Mouse (Mus musculus) midbrain, embryonic 10.5 days (tissue): ENCODE results near the gene Ythdf2. TPM values are rescaled to one million over a fixed set of nuclear protein-coding genes. Genes with fewer than 3 reads are reported as not detected.
A peak's percentile ranks its signal among the peaks of the same experiment; 100 is the strongest.
"Not testable (repeated sequence)": the region's sequence is repeated elsewhere in the genome, so short reads cannot be mapped to it uniquely, and the experiment has no call there.

Source experiments
- DNase-seq: peaks from one replicate; pipeline ENCODE4 v3.0.0-alpha.2; 2017; ENCODE audit warnings: low spot score
- H3K27ac ChIP-seq: fragments of 300-500 bp; sonication (generic); replicated peaks from 2 replicates; pipeline ENCODE4 v1.5.1; 2016; ENCODE audit warnings: mild to moderate bottlenecking
- H3K27me3 ChIP-seq: fragments of 300-500 bp; sonication (generic); 2 replicates; pipeline ENCODE4 v1.6.1; 2016; ENCODE audit warnings: low read depth, mild to moderate bottlenecking; ENCODE audit not compliant: poor library complexity, severe bottlenecking
- H3K36me3 ChIP-seq: fragments of 300-500 bp; sonication (generic); 2 replicates; pipeline ENCODE4 v1.6.1; 2016; ENCODE audit warnings: mild to moderate bottlenecking, moderate library complexity
- H3K4me1 ChIP-seq: fragments of 300-500 bp; sonication (generic); 2 replicates; pipeline ENCODE4 v1.6.1; 2016
- H3K4me3 ChIP-seq: fragments of 300-500 bp; sonication (generic); 2 replicates; pipeline ENCODE4 v1.5.1; 2016; ENCODE audit warnings: mild to moderate bottlenecking, moderate library complexity
- H3K9me3 ChIP-seq: fragments of 300-500 bp; sonication (generic); replicated peaks from 2 replicates; pipeline ENCODE4 v1.6.1; 2016; ENCODE audit warnings: mild to moderate bottlenecking
- WGBS: fragments of 180-500 bp; shearing (Covaris S2); methylation state at CpG from one replicate; pipeline ENCODE4 v1.1.7; 2016; 5-methylcytosine and 5-hydroxymethylcytosine counted together
- polyA plus RNA-seq: library from polyadenylated mRNA; unstranded; fragments of >200 nt; fragmentation: Nextera tagmentation; extraction: Ambion mirVana; gene quantifications from 2 replicates; pipeline ENCODE4 v1.2.1, GENCODE M21; 2016

Ythdf2 gene
- polyA plus RNA-seq, 1 experiment from 2014 or later: 150 TPM

GRCm38 (mm10) chr4:132238356-132238755 is 26.3 kb upstream of the Ythdf2 start:
- no peak overlapping the region for H3K4me3 ChIP-seq
- H3K27me3 ChIP-seq: no peaks in the 10 kb centered on the region
- H3K36me3 ChIP-seq: peaks cover 99% of the 10 kb centered on the region
- no peak for DNase-seq
- no peaks in the 10 kb centered on the region for H3K4me1 ChIP-seq
- H3K27ac ChIP-seq: no peak overlapping the region
- no peaks in the 10 kb centered on the region for H3K9me3 ChIP-seq
- WGBS: 91% methylated on average over 4 of the region's 4 CpGs

DNA sequence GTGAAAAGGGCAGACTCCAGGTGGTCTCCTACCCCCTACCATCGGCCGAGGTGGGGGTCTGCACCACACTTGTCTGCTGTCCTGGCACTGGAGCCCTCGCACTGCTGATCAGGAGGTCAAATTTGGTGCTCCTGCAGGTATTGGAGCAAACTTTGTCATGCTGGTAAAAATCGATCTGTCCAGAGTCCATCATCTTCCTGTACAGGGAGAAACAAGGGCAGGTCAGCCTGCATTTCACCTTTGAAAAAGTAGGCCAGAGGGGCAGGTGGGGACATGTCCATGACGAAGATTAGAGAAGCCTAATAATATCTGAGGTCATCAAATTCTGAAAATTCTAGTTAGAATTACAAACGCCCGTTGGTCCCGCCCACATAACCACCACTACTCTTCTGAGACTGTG is 22.6 kb upstream of the Ythdf2 start:
- H3K36me3 ChIP-seq: peaks cover 100% of the 10 kb centered on the region
- DNase-seq: no peak
- H3K9me3 ChIP-seq: no peaks in the 10 kb centered on the region
- no peak overlapping the region for H3K27ac ChIP-seq
- no peaks in the 10 kb centered on the region for H3K4me1 ChIP-seq
- 93% methylated on average over 8 of the region's 8 CpGs for WGBS
- H3K27me3 ChIP-seq: no peaks in the 10 kb centered on the region
- H3K4me3 ChIP-seq: no peak overlapping the region

DNA sequence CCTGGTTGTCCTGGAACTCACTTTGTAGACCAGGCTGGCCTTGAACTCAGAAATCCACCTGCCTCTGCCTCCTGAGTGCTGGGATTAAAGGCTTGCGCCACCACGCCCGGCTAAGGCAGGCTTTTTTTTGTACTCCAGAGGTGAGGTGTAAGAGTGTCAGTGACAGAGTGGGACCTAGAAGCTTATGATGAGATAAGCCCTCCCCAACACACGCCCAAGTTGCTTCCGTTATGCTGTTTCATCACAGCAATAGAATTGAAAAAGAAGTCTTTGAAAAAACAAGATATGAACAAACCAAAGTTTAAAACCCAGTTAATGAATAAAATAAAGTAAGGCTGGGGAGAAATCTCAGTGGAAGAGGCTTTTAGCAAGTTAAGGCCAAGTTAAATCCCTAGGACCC is 18.3 kb upstream of the Ythdf2 start:
- DNase-seq: no peak
- H3K36me3 ChIP-seq: peaks cover 98% of the 10 kb centered on the region
- 98% methylated on average over 5 of the region's 5 CpGs for WGBS
- no peaks in the 10 kb centered on the region for H3K27me3 ChIP-seq
- H3K9me3 ChIP-seq: no peaks in the 10 kb centered on the region
- H3K4me1 ChIP-seq: no peaks in the 10 kb centered on the region
- no peak overlapping the region for H3K27ac ChIP-seq
- H3K4me3 ChIP-seq: no peak overlapping the region

DNA sequence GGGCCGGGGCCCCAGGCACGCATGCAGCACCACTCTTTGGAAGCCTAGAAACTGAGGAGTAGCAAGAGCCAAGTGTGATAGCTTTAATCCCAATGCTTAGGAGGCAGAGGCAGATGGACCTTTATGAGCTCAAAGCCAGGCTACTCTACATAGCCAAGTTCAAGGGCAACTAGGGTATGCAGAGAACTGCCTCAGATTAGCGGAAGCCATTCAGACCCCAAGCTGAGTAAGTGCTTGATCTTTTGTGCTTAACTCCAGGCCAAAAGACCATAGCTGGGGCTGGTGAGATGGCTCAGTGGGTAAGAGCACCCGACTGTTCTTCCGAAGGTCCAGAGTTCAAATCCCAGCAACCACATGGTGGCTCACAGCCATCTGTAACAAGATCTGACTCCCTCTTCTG is 9.9 kb upstream of the Ythdf2 start:
- 83% methylated on average over 5 of the region's 5 CpGs for WGBS
- H3K27me3 ChIP-seq, H3K4me3 ChIP-seq, DNase-seq, H3K4me1 ChIP-seq, H3K27ac ChIP-seq, H3K9me3 ChIP-seq: not testable (repeated sequence)
- H3K36me3 ChIP-seq: peaks cover 50% of the 10 kb centered on the region

- H3K27me3 ChIP-seq, H3K9me3 ChIP-seq, DNase-seq, H3K27ac ChIP-seq, H3K4me3 ChIP-seq, H3K4me1 ChIP-seq: not testable (repeated sequence)
- peaks cover 15% of the 10 kb centered on the region for H3K36me3 ChIP-seq
- 79% methylated on average over 4 of the region's 6 CpGs for WGBS
Measured at GRCm38 (mm10) chr4:132218439-132218838, 6.3 kb upstream of the Ythdf2 start.

DNA sequence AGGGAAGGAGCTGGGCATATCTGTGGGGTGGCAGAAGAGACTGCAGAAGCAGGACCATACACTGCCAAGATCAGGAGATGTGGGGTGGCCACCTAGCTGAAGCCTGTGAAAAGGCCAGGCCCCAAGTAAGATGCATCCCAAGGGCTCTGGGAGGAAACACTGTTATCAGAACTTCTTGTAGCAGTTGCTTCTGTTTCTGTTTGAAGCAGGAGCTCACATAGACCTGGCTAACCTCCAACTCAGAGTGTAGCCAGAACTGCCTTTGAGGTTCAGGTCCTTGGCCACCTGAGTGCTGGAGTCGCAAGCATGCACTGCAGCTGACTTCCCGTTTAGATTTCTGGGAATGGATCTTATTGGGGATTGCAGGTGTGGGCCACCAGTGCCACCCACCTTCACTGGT is 5.7 kb upstream of the Ythdf2 start:
- 91% methylated on average over 2 of the region's 2 CpGs for WGBS
- H3K4me3 ChIP-seq: no peak overlapping the region
- H3K4me1 ChIP-seq: peaks cover 1% of the 10 kb centered on the region; the same call in 1 of the 2 replicates
- no peak for DNase-seq
- peaks cover 8% of the 10 kb centered on the region; the same call in 1 of the 2 replicates for H3K36me3 ChIP-seq
- no peak overlapping the region for H3K27ac ChIP-seq
- H3K27me3 ChIP-seq: no peaks in the 10 kb centered on the region
- no peaks in the 10 kb centered on the region for H3K9me3 ChIP-seq

DNA sequence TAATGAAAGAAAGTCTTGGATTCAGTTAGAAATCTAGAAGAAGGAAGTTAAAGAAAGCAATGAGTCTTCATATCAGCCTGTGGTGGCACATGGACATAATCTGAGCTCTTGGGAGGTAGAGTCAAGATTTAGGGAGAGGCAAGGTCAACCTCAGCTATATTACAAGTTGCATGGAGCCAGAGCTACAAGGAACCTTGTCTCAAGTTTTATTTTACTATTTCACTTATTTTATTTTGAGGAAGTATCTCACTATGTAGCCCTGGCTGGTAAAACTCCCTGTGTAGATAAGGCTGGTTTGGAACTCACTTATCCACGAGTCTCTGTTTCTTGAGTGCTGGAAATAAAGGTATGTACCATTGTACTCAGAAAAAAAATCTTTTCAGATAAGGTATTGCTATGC is 4.5 kb upstream of the Ythdf2 start:
- H3K4me1 ChIP-seq: peaks cover 8% of the 10 kb centered on the region
- no peak overlapping the region for H3K4me3 ChIP-seq
- H3K27me3 ChIP-seq: no peaks in the 10 kb centered on the region
- no peak overlapping the region for H3K27ac ChIP-seq
- DNase-seq: no peak
- no peaks in the 10 kb centered on the region for H3K36me3 ChIP-seq
- no peaks in the 10 kb centered on the region for H3K9me3 ChIP-seq
- WGBS: 83% methylated on average over 1 of the region's 1 CpGs

- no peak for DNase-seq
Measured at GRCm38 (mm10) chr4:132214847-132215246, 2.7 kb upstream of the Ythdf2 start.

GRCm38 (mm10) chr4:132211091-132211942 is 786 bp downstream of the Ythdf2 start:
- under 1% methylated on average over 71 of the region's 89 CpGs for WGBS
- H3K36me3 ChIP-seq: peaks cover 44% of the 10 kb centered on the region

More at GRCm38 (mm10) chr4:132214847-132215246, 2.7 kb upstream of the Ythdf2 start:
- WGBS: 80% methylated on average over 4 of the region's 4 CpGs
- H3K27ac ChIP-seq: no peak overlapping the region
- peaks cover 9% of the 10 kb centered on the region for H3K36me3 ChIP-seq
- no peak overlapping the region for H3K4me3 ChIP-seq
- H3K9me3 ChIP-seq: no peaks in the 10 kb centered on the region
- no peaks in the 10 kb centered on the region for H3K27me3 ChIP-seq
- peaks cover 18% of the 10 kb centered on the region for H3K4me1 ChIP-seq

DNA sequence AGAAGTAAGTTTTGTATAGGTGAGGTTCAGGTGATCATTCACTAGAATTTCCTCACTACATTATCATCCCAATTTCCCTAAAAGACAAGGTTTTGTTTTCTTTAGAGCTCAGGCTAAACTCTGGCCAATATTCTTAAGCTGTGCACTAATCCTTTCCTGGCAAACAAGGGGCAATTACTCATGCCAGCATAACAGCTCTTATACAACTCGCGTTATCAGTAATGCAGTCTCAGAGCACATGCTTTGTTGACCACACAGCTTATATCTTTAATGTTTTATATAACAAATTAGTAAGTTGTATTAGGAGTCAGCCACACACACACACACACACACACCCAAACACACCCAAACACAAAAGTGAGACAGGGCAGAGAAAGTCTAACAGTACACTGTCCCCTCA is 1.8 kb downstream of the Ythdf2 start:
- Histone ChIP-seq H3K27me3 (no peaks in the 10 kb centered on the region), H3K27ac (peak overlapping the region; percentile 99), H3K4me3 (peak overlapping the region; percentile 99), H3K9me3 (no peaks in the 10 kb centered on the region), H3K4me1 (peaks cover 30% of the 10 kb centered on the region), H3K36me3 (peaks cover 54% of the 10 kb centered on the region)
- WGBS: 65% methylated on average over 2 of the region's 2 CpGs
- DNase-seq: no peak

More at GRCm38 (mm10) chr4:132211091-132211942, 786 bp downstream of the Ythdf2 start:
- Histone ChIP-seq H3K9me3 (no peaks in the 10 kb centered on the region), H3K27ac (peak overlapping the region; percentile 99), H3K4me3 (peak overlapping the region; percentile 99), H3K27me3 (no peaks in the 10 kb centered on the region), H3K4me1 (peaks cover 30% of the 10 kb centered on the region)
- peak; percentile 58 for DNase-seq

GRCm38 (mm10) chr4:132209299-132209698 is 2.8 kb downstream of the Ythdf2 start:
- Histone ChIP-seq H3K36me3 (peaks cover 64% of the 10 kb centered on the region), H3K4me3 (peak overlapping the region; percentile 99)

GRCm38 (mm10) chr4:132207280-132207679 is 4.8 kb downstream of the Ythdf2 start:
- Histone ChIP-seq H3K9me3 (no peaks in the 10 kb centered on the region), H3K36me3 (peaks cover 84% of the 10 kb centered on the region), H3K27ac (no peak overlapping the region), H3K4me3 (no peak overlapping the region), H3K4me1 (peaks cover 31% of the 10 kb centered on the region), H3K27me3 (no peaks in the 10 kb centered on the region)
- DNase-seq: no peak
- WGBS: 94% methylated on average over 4 of the region's 4 CpGs

More at GRCm38 (mm10) chr4:132209299-132209698, 2.8 kb downstream of the Ythdf2 start:
- peaks cover 35% of the 10 kb centered on the region for H3K4me1 ChIP-seq
- 92% methylated on average over 2 of the region's 2 CpGs for WGBS
- H3K27me3 ChIP-seq: no peaks in the 10 kb centered on the region
- H3K27ac ChIP-seq: no peak overlapping the region
- DNase-seq: no peak
- H3K9me3 ChIP-seq: no peaks in the 10 kb centered on the region

DNA sequence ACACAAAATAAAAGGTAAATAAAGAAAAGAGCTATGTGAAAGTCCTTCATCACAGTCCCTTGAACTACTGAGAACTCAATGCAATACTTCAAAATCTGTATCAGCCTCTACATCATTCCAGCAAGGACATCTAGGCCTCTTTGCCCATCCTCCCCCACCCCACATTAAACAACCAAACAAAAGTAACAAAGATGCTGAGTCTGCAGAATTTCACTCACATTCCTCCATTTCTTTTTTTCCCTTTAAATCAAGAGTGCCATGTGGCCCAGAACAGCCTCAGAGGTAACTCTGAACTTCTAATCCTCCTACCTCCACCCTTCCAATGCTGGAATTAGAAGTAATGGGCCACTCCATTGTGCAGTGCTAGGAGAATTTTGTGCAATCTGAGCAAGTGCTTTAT is 13.3 kb downstream of the Ythdf2 start:
- peaks cover 98% of the 10 kb centered on the region for H3K36me3 ChIP-seq
- H3K27ac ChIP-seq: no peak overlapping the region
- H3K4me1 ChIP-seq: peaks cover 25% of the 10 kb centered on the region
- no peaks in the 10 kb centered on the region for H3K9me3 ChIP-seq
- no peaks in the 10 kb centered on the region for H3K27me3 ChIP-seq
- no peak overlapping the region for H3K4me3 ChIP-seq
- DNase-seq: no peak
